In genomic region chr6:31486601-31487000, GRCm38 (mm10) we compare ENCODE assay signal across 21 mouse cellular contexts.
"Had no signal": no experiment of that assay in that cellular context is flagged by ENCODE, and none has a peak within 500 bp of the region (broad histone marks: within the 10 kb centered on the region; RNA-seq: fewer than 3 reads in every experiment).

No protein-coding gene starts in this region.

- H3K4me1 ChIP-seq: lung, embryonic 15.5 days had no signal

- H3K9me3 ChIP-seq: limb, embryonic 12.5 days; liver, embryonic 12.5 days; liver, embryonic 15.5 days; lung, embryonic 15.5 days; neural tube, embryonic 13.5 days had no signal

- H3K4me3 ChIP-seq: layer of hippocampus, adult 2 months; limb, embryonic 12.5 days; liver, embryonic 12.5 days; liver, embryonic 15.5 days; lung, embryonic 15.5 days; midbrain, embryonic 12.5 days; myocyte; neural tube, embryonic 13.5 days had no signal

- H3K27ac ChIP-seq: kidney, postnatal 0 days; layer of hippocampus, adult 2 months; limb, embryonic 12.5 days; liver, embryonic 12.5 days; liver, embryonic 15.5 days; lung, embryonic 15.5 days; macrophage; midbrain, embryonic 12.5 days; neural tube, embryonic 13.5 days had no signal

- H3K27me3 ChIP-seq: limb, embryonic 12.5 days; liver, embryonic 12.5 days; liver, embryonic 15.5 days; lung, embryonic 15.5 days; midbrain, embryonic 12.5 days; neural tube, embryonic 13.5 days had no signal

- ATAC-seq: intestine, postnatal 0 days; liver, embryonic 12.5 days; midbrain, embryonic 16.5 days had no signal

- H3K9ac ChIP-seq: limb, embryonic 12.5 days; liver, embryonic 12.5 days; liver, embryonic 15.5 days; lung, embryonic 15.5 days; midbrain, embryonic 12.5 days; neural tube, embryonic 13.5 days had no signal

- DNase-seq: kidney, adult 2 months; kidney, postnatal 25 days; layer of hippocampus, adult 9-11 months; liver; lung, adult 18-20 months; retina, postnatal 1 day; right cerebral cortex, postnatal 25 days; spleen, adult 18-20 months; thymus, postnatal 25 days had no signal

- H3K4me2 ChIP-seq: limb, embryonic 12.5 days; liver, embryonic 12.5 days; liver, embryonic 15.5 days; lung, embryonic 15.5 days; midbrain, embryonic 12.5 days; neural tube, embryonic 13.5 days had no signal
